Mouse (Mus musculus): ENCODE results near the gene Elavl2.
A peak's percentile ranks its signal among the peaks of the same experiment; 100 is the strongest.

The Elavl2 gene

DNA sequence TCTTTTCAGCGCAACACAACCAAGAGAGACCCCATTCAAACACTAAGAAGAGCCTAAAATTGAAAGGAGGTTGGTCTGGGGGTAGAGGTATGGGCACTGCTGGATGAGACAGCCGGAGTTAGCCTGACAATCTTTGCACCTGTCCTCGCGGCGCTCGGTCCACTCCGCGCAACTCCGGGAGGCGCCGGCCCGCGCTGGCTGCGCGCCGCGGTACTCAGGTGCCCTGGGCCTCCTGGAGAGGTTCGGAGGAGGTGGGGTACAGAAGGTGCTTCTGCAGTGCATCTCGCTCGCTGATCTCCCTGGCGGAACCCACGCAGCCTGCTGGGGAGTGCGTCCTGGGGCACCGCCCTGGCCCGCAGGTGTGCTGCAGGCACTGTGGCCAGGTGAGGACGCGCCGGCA, at the start of gene Elavl2:
TSS of gene Elavl2 (minus strand) at position 363 of the 400 bp plus-strand sequence.
- no peak for DNase-seq

DNA sequence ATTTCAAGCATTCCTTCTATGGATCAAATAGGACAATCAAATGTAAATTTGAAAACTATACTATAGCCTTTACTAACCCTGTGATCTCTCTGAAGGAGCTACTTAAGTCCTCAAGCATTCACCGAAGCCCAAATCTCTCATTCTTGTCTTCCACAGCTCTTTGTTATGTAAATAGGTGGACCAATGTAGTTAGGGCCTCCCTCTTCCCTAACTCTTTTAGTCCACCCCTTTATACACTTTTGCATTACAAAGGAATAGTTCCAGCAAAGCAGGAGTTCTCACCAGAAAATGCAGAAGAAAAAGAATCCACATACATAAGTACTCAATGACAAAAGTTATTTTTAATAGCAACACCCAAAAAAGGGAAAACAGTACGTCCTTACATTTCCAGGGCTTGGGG, 47.3 kb upstream of the Elavl2 start:
- no peak for DNase-seq

DNA sequence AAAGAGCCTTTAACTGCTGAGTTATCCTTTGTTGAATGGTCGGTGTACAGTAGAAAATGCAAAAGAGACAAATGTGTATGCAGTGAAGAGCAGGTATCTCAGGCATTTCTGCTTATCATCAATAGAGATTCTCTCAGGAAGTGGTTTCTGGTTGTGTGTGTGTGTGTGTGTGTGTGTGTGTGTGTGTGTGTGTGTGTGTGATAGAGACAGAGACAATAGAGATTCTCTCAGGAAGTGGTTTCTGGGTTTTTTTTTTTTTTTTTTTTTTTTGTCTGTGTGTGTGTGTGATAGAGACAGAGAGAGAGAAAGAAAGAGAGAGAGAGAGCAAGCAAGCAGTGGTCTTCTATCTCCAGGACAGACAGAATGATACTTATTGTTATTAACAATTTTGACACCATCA, 15.0 kb upstream of the Elavl2 start:
- no peak for DNase-seq

DNA sequence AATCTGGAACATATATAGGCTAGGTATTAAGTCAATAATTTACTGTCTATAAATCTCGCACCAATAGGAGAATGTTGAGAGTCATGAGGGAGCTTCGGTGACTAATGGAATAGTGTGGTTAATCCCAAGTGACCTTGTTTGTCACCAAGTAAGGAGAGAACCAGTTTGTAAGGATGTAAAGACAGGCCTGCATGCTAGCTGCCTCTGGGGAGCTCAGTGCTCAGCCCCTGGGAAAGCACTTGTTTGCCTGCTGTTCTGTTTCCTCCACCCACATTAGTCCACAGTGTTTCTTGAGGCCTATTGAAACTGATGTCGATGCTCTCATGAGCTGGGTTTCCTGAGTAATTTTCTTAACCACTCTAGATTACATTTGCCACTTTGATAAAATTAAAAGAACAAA, 4.5 kb upstream of the Elavl2 start:
- DNase-seq = no peak

DNA sequence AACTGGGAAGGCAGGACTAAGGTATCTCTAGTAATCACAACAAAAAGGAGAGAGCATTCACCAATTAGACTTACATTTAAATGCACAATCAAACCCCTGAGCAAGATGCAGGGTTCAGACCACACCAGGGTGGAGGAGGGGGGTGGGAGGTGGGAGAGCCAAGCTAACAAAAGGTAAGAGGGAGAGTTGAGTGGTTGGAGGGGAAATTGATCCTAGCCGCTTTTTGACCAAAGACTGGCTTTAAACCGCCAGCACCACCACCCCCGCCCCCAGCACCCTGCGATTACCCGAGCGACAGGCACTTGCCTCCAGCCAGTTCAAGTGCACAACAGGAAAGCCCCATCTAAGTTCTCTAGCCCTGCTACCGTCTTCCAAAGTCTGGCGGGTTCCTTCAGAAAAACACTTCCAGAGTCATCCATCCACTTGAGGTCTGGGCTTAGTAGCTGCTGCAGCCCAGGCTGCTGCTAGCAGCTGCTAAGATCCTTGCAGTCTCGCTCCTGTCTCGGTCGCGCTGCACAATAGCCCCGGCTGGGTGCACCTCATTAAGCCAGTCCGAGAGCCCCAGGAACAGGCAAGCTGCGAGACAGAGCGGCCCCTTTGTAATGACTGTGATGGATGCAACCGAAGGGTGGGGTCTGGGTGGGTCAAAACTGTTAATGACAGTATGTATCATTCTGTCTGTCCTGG, 932 bp downstream of the Elavl2 start:
- no peak for DNase-seq

DNA sequence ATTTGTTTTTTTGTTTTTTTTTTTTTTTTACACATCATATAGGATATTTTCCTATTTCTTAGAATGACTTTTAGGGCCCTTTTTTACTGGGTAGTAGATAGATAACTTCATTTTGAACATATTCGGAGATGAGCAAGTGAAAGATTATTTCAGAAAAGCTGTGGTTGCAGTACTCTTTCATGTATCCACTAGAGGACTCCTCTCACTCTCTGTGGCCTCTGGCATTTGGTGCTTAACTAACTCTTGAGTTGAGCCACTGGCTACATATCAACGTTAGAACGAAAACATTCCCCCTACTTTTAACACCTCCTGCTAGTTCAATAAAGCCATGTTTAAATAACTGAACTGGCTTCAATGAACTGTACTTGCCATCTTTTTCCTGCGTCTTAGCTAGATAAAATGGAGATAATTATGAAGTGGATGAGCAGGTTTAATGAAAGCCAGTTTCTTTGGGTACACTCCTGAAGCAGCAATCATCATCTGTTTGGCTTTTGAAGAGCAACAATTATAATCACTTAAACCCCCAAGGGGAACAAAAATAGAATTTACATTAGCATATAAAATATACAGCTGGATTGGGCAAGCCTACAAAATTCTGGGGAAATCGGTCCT, 8.5 kb downstream of the Elavl2 start:
- DNase-seq = no peak

DNA sequence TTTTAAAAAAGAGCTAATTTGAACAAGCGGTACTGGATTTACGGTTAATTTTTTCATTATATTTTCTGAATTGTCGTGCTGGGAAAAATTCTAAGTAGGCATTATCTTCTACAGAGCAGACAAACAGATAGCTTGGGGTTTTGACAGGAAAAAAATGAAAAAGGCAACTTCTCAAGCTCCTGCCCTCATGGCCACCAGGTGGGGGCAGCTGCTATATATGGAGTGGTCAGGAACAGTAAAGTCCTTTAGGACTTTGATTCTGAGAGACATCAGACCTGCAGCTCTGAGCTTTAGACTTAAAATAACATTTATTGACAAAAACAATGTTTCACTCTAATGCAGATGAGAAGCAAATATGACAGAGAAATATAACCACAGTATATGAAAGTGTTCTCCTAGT, 12.9 kb downstream of the Elavl2 start:
- no peak for DNase-seq

GRCm38 (mm10) chr4:91381201-91381627, 19.4 kb downstream of the Elavl2 start:
- DNase-seq = no peak

DNA sequence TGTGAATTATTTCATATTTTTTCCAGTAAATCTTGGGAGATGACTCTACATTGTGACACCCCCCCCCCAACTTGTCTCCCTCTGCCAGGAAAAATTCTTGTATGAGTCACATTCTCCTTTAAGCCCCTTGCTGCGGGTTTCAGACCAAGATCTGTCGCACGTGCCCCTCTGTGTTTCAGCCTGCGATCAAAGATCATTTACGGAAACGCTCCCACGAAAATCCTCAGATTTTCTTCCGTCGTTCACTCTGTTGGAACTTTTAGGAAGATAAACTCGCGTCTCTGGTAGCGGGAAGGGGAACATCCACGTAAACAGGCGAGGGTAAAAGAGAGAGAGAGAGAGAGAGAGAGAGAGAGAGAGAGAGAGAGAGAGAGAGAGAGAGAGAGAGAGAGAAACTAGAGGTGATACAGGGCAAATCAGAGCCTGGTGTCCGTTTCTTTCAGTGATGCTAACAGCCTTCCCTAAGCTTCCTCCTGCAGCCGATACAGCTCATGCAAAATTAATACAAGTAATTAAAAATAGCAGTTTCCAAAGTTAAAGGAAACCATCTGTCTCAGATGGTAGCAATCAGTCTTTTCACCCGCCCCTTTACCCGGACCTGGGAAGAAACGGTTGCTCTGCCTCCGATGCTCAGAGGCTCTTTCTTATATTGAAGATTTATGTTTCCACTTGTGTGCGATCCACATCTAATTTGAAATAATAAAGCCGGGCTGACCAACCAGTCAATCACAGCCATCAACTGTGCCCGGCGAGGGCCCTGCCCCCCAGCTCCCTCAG, 20.1 kb downstream of the Elavl2 start:
- no peak for DNase-seq

DNA sequence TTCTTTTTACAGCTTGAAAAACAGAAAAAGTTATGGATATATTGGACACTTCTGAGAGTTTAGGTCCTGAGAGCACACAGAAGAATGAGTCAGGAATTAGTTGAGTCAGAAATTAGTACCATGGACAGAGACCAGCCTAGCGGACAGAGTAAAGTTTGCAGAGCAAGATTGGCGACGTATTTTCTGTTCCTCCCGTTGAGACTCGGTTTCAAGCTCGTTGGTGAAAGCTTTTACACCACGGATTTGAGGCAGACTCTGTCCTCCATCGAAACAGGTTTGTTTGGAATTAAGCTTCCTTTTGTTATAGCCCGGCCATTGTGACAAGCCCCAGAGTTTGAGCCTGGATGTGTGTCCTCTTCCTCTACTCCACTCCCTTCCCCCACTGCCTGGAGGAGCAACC, 21.0 kb downstream of the Elavl2 start:
- no peak for DNase-seq

DNA sequence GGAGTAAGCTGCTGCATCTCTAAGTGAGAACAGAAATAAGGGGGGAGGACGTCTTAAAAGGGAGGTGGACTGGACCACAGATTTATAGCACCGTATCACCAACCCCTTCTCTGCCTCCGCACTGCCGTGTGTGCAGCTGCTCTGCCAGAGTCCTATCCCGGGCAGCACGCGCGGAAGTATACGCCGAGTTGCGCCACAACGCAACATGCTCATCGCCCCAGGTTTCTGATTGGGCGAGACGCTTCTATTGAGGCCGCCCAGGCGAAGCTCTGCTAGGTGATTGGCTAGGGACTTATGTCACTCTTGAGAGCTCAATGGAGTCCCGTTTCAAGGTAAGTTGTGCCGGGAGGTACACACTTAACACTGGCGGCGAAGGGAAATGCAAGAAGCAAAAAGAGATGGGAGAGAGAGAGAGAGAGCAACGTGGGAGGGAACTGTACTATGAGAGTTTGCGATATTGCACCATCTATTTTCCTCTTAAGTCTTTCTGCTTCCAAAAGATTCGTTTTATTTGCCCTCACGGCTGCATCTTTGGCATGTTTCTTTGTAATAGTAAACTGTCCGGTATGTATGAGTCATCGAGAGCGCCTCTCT, 24.2 kb downstream of the Elavl2 start:
- peak; percentile 76 to 79 for DNase-seq

DNA sequence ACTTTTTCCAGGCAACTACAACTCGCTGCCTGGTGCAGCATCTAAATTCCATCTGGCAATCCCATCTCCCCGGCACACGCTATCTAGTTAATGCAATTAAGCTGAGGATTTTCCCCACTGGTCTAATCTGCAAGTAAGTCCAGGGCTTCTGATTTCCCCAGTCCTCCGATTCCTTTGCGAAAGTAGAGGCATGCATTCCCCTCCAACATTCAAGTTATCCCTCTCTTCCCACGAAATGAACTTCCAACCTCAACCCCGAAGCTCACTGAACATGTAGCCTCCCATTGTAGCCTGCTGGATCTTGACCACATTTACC, 25.3 kb downstream of the Elavl2 start:
- no peak for DNase-seq

- no peak for DNase-seq
Measured at GRCm38 (mm10) chr4:91374571-91375371, 25.8 kb downstream of the Elavl2 start.

DNA sequence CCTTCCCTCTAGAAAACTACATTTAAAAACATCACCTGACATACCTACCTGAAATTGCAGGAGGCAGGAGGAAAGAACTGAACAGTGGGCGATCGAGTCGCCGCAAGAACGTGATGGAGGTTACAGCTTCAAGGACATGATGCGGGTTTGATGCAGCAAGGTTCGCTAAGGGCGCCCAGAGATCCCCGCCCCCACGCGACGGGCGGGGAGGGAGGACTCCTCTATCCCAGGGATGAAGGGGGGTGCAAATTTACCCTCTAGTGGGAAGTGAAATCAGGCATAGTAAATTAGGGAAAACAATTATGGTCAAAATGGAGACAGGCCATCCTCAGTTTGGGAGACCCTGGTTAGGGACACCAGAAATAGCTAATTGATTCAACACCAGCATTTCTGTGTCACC, 27.7 kb downstream of the Elavl2 start:
- DNase-seq = no peak

DNA sequence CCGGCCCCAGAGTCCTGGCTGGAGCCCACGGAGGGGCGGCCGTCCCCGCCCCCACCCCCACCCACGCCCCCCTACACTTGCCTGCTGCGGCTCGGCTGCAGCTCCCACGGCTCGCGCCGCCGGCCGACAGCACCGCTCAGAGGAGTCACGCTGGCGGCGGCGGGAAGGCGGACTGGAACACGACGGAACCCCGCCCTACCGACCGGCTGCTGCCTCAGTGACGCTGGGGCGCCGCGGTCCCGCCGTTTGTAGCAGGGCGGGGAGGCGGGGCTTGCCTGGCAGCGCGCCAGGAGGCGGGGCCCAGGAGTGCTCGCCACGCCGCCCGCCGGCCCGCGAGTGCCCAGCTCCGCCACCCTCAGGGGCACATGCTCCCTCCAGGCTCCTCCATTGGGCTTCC, 28.8 kb downstream of the Elavl2 start:
- DNase-seq = peak in 1 of 2 experiments; percentile 21

GRCm38 (mm10) chr4:91371131-91371818, 29.3 kb downstream of the Elavl2 start:
- DNase-seq = no peak

DNA sequence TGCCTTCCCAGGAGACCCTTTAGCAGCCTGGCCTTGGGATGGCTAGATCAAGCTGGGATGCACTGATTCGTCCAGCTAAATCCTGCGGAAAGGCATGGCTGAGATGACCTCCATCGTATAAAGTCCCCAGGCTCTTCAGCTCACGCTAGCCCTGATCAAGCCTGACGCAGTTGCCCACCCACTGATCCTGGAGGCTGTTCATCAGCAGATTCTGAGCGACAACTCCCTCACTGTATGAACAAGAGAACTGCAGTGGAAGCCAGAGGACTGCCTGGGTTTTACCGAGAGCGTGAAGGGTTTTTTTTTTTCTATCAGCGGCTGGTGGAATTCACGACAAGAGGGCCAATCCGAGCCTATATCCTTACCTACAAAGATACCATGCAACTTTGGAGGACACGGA, 35.3 kb downstream of the Elavl2 start:
- DNase-seq = no peak

GRCm38 (mm10) chr4:91363963-91364362, 36.6 kb downstream of the Elavl2 start:
- no peak for DNase-seq

- no peak for DNase-seq
Measured at GRCm38 (mm10) chr4:91362520-91362919, 38.1 kb downstream of the Elavl2 start.

DNA sequence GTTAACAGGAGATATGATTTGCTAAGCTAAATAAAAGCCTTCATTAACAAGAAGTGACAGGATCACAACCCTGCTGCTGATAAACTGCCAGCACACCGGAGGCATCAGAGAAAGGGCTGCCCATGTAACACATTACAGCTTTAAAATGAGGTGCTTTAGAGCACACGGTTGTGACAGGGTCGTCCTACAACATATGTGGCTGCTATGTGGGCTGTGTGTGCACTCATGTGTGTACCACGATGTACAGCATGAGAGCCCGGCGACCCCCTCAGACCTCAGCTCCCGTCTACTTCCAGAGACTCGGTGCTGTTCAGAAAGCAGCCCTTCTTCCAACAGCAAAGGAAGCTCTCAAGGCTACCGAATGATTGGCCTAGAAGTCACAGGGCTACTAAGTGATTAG, 47.4 kb downstream of the Elavl2 start:
- no peak for DNase-seq

DNA sequence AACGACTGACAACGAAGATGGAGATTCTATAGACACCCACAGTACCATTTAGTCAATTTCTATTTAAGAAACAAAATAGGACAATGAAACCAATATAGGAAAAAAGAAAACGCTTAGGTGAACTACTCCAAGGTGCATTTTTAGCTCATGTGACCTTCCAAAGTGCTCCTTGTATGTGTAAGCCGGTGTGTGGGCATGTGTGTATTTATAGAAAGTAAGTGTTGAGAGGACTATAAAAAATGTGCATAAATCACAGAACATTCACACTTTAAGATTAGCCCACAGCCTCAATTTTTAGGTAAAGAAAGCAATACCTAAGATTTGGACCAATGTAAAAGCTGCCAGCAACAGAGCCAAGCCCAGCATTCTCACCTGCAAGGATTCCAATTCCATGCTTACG, 51.0 kb downstream of the Elavl2 start:
- DNase-seq = no peak

DNA sequence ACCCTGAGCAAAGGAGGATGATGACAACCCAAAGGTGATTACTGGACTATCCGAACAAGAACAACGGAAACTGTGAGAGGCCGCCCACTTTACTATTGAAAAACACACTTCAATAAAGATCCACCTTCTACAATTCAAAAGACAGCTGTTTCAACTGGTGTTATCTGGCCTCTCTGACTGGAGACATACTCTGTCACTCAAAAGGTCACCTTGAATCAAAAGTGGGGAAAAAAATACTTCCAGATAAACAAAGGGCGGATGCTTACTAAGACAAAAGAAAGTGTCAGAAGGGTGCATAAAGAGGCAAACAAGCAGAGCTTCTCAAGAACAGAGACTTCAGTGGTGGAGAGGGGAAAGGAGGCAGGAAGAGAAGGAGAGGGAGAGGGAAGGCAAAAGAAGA, 66.4 kb downstream of the Elavl2 start:
- no peak for DNase-seq

Data from kidney, adult 8-10 months (tissue).